17 mouse cellular contexts compared by ENCODE assay signal in genomic region chr6:65563887-65564656, GRCm38 (mm10). TPM values are rescaled to one million over a fixed set of nuclear protein-coding genes. Genes with fewer than 3 reads are reported as not detected.
DNase-seq lines count a peak whose midpoint lies in the region; ATAC-seq lines count a peak whose summit lies in the region.
"Had no signal": no experiment of that assay in that cellular context is flagged by ENCODE, and none has a peak within 500 bp of the region (broad histone marks: within the 10 kb centered on the region; RNA-seq: fewer than 3 reads in every experiment).

No protein-coding gene starts in this region.

- intact Hi-C loops in left cerebral cortex, postnatal 36 days (cut with DNase I), result no loop called here

- DNase-seq in thymus, postnatal 25 days, result peak; percentile 6
- DNase-seq in thymus, postnatal 10 days (ENCODE audit: low spot score in 2 of 2), result no peak
- DNase-seq in frontal cortex, adult 2 months (ENCODE audit: extremely low spot score in 1 of 2, low spot score in 1 of 2), result peak; percentile 53 to 68
- DNase-seq in left cerebral cortex, postnatal 36 days (ENCODE audit: low spot score in 2 of 2), result peak; percentile 46 to 47
- DNase-seq in spleen, postnatal 4 days (ENCODE audit: low spot score in 2 of 2), result no peak
- DNase-seq in kidney, adult 18-20 months, result no peak
- DNase-seq: cerebellum, postnatal 36 days; kidney, adult 2 months; kidney, postnatal 36 days; spleen, adult 18-20 months had no signal

- ATAC-seq in monocyte, adult 5-6 weeks (replicated peaks; ENCODE audit: insufficient number of reproducible peaks, low FRiP score, low TSS enrichment, poor library complexity, severe bottlenecking), result no peak
- ATAC-seq: liver, embryonic 12.5 days had no signal

RNA-seq across cellular contexts. Expression of gene Tnip3, which starts 39.0 kb away (rescaled TPM):
- 0.04 and 0.30 TPM in 2 replicates for polyA plus RNA-seq in frontal cortex, adult 2 months (2012; rRNA removed)
- total RNA-seq in left cerebral cortex, postnatal 36 days (2021), result under 1 TPM in 1 of 2 experiments, not detected in 1; 0.30 TPM
- total RNA-seq in monocyte, adult 5-6 weeks (2017), result 20.6 to 39.3 TPM (median 26.1 TPM) in 3 replicates
- total RNA-seq: left cerebral cortex, postnatal 10 days; midbrain, postnatal 0 days had no signal
- polyA plus RNA-seq: embryonic facial prominence, embryonic 11.5 days; hindbrain, embryonic 12.5 days; midbrain, postnatal 0 days; neural tube, embryonic 13.5 days had no signal

Comparison
In these comparisons a context has a peak if more than half of its experiments do, and no peak if none do; other contexts are left out.
1. DNase-seq: peak in thymus, postnatal 25 days (single experiment), frontal cortex, adult 2 months (2 of 2) and left cerebral cortex, postnatal 36 days (2 of 2); none in thymus, postnatal 10 days (0 of 2), spleen, postnatal 4 days (0 of 2) and kidney, adult 18-20 months (single experiment).
2. RNA of gene Tnip3, which starts 39.0 kb away (total RNA-seq): 20.6 to 39.3 TPM in monocyte, adult 5-6 weeks; 0.30 TPM in left cerebral cortex, postnatal 36 days; every median in the first group is over 10 times any median in the second.